29 mouse cellular contexts compared by ENCODE assay signal in genomic region chrX:164441306-164441705, GRCm38 (mm10). TPM values are rescaled to one million over a fixed set of nuclear protein-coding genes. Genes with fewer than 3 reads are reported as not detected.
DNase-seq lines count a peak whose midpoint lies in the region; ATAC-seq and TF ChIP-seq lines count a peak whose summit lies in the region.
"Had no signal": no experiment of that assay in that cellular context is flagged by ENCODE, and none has a peak within 500 bp of the region (broad histone marks: within the 10 kb centered on the region; RNA-seq: fewer than 3 reads in every experiment).

No protein-coding gene starts in this region.

- TF ChIP-seq CTCF in heart, postnatal 0 days (IDR thresholded peaks at IDR 0.05; ENCODE audit: low read depth): no peak

- H3K9ac ChIP-seq in heart, postnatal 0 days (replicated peaks; ENCODE audit: low read depth, low read length): no peak overlapping the region
- H3K9ac ChIP-seq in intestine, embryonic 16.5 days (ENCODE audit: low read depth, low read length): no peak overlapping the region
- H3K9ac ChIP-seq: hindbrain, embryonic 14.5 days; liver, embryonic 15.5 days; neural tube, embryonic 13.5 days; stomach, embryonic 15.5 days had no signal

- no peak for TF ChIP-seq EP300 in heart, postnatal 0 days (IDR thresholded peaks at IDR 0.05; ENCODE audit: low read depth)

- H3K36me3 ChIP-seq in heart, postnatal 0 days (replicated peaks; ENCODE audit: control insufficient read depth, insufficient read depth, low read length): no peaks in the 10 kb centered on the region
- H3K36me3 ChIP-seq in heart, embryonic 10.5 days: no peaks in the 10 kb centered on the region
- H3K36me3 ChIP-seq in intestine, embryonic 16.5 days (ENCODE audit: control insufficient read depth, insufficient read depth, low read length): no peaks in the 10 kb centered on the region
- H3K36me3 ChIP-seq: forebrain, embryonic 10.5 days; limb, embryonic 10.5 days; liver, embryonic 15.5 days; midbrain, embryonic 10.5 days; neural tube, embryonic 13.5 days; stomach, embryonic 15.5 days had no signal

- 66% methylated on average over 3 of the region's 3 CpGs for WGBS in heart, postnatal 0 days
- 80% methylated on average over 3 of the region's 3 CpGs for WGBS in heart, embryonic 10.5 days
- WGBS in intestine, embryonic 16.5 days: 76% methylated on average over 3 of the region's 3 CpGs

- no peak for ATAC-seq in heart, postnatal 0 days (ENCODE audit: insufficient read depth, low read depth)
- no peak for ATAC-seq in intestine, embryonic 16.5 days
- ATAC-seq: forebrain, embryonic 16.5 days; inflammation-experienced regulatory T-cells, adult 6 months; midbrain, embryonic 16.5 days had no signal

- H3K4me3 ChIP-seq in heart, postnatal 0 days (ENCODE audit: low read depth, low read length): no peak overlapping the region
- no peak overlapping the region for H3K4me3 ChIP-seq in heart, embryonic 10.5 days
- no peak overlapping the region for H3K4me3 ChIP-seq in intestine, embryonic 16.5 days (ENCODE audit: low read length)
- H3K4me3 ChIP-seq: forebrain, embryonic 10.5 days; limb, embryonic 10.5 days; liver, embryonic 15.5 days; midbrain, embryonic 10.5 days; myocyte; neural tube, embryonic 13.5 days; stomach, embryonic 15.5 days had no signal

- no peak overlapping the region for H3K4me2 ChIP-seq in heart, postnatal 0 days (ENCODE audit: low read depth, low read length)
- H3K4me2 ChIP-seq in intestine, embryonic 16.5 days (ENCODE audit: low read depth, low read length): no peak overlapping the region
- H3K4me2 ChIP-seq: heart, embryonic 11.5 days; hindbrain, embryonic 14.5 days; liver, embryonic 15.5 days; neural tube, embryonic 13.5 days; stomach, embryonic 15.5 days had no signal

- H3K27ac ChIP-seq in heart, postnatal 0 days (ENCODE audit: low read depth): peak overlapping the region; percentile 92
- no peak overlapping the region for H3K27ac ChIP-seq in heart, embryonic 10.5 days
- no peak overlapping the region for H3K27ac ChIP-seq in intestine, embryonic 16.5 days (ENCODE audit: low read length)
- H3K27ac ChIP-seq: forebrain, embryonic 10.5 days; hindbrain, embryonic 14.5 days; limb, embryonic 10.5 days; liver, embryonic 15.5 days; midbrain, embryonic 10.5 days; neural tube, embryonic 13.5 days; stomach, embryonic 15.5 days had no signal

- no peaks in the 10 kb centered on the region for H3K27me3 ChIP-seq in heart, postnatal 0 days (ENCODE audit: control insufficient read depth, insufficient read depth, low read length)
- peaks cover 6% of the 10 kb centered on the region; the same call in 1 of the 2 replicates for H3K27me3 ChIP-seq in heart, embryonic 10.5 days (ENCODE audit: insufficient read depth, poor library complexity, severe bottlenecking)
- no peaks in the 10 kb centered on the region for H3K27me3 ChIP-seq in intestine, embryonic 16.5 days (replicated peaks; ENCODE audit: control insufficient read depth, insufficient read depth, low read length)
- H3K27me3 ChIP-seq: liver, embryonic 15.5 days; stomach, embryonic 15.5 days had no signal

- H3K4me1 ChIP-seq in heart, postnatal 0 days (ENCODE audit: control insufficient read depth, insufficient read depth): no peaks in the 10 kb centered on the region
- no peaks in the 10 kb centered on the region for H3K4me1 ChIP-seq in heart, embryonic 10.5 days
- no peaks in the 10 kb centered on the region for H3K4me1 ChIP-seq in intestine, embryonic 16.5 days (ENCODE audit: control insufficient read depth, insufficient read depth, low read length)
- H3K4me1 ChIP-seq: forebrain, embryonic 10.5 days; limb, embryonic 10.5 days; liver, embryonic 15.5 days; midbrain, embryonic 10.5 days; neural tube, embryonic 13.5 days; stomach, embryonic 15.5 days had no signal

- DNase-seq in adrenal gland, adult 2 months: peak; percentile 60
- DNase-seq in adrenal gland, adult 18-20 months (ENCODE audit: low spot score in 2 of 2): no peak
- no peak for DNase-seq in heart, postnatal 0 days (ENCODE audit: low spot score)
- DNase-seq in heart, embryonic 10.5 days (ENCODE audit: low spot score): no peak
- DNase-seq in ovary, postnatal 36 days (ENCODE audit: low spot score): peak; percentile 12
- no peak for DNase-seq in ovary, postnatal 10 days (ENCODE audit: low spot score)
- DNase-seq in embryo, embryonic 10 days (ENCODE audit: low spot score): no peak
- DNase-seq: cerebellum, adult 9-11 months; gastrocnemius, postnatal 25 days; heart, postnatal 4 days; kidney, postnatal 14 days; liver; lung, postnatal 36 days; thymus, postnatal 25 days had no signal

- H3K9me3 ChIP-seq in heart, postnatal 0 days (replicated peaks; ENCODE audit: control insufficient read depth, low read length): no peaks in the 10 kb centered on the region
- no peaks in the 10 kb centered on the region for H3K9me3 ChIP-seq in heart, embryonic 10.5 days
- H3K9me3 ChIP-seq in intestine, embryonic 16.5 days (ENCODE audit: control insufficient read depth, low read length): no peaks in the 10 kb centered on the region
- H3K9me3 ChIP-seq: forebrain, embryonic 10.5 days; limb, embryonic 10.5 days; liver, embryonic 15.5 days; midbrain, embryonic 10.5 days; neural tube, embryonic 13.5 days; stomach, embryonic 15.5 days had no signal

RNA-seq across cellular contexts. Expression of gene Asb11, which starts 4.5 kb away (rescaled TPM):
- total RNA-seq in adrenal gland, adult 2 months (2021): under 1 TPM in 1 of 2 experiments, not detected in 1; 0.20 TPM
- polyA plus RNA-seq in adrenal gland, adult 2 months (2012; rRNA removed): 0.08 and 0.13 TPM in 2 replicates
- total RNA-seq in adrenal gland, adult 18-20 months (2021): under 1 TPM; 0.42 to 0.46 TPM
- total RNA-seq in heart, postnatal 0 days (2014; rRNA removed; ENCODE audit: low replicate concordance): 137 and 155 TPM in 2 replicates
- 101 and 102 TPM in 2 replicates for polyA plus RNA-seq in heart, postnatal 0 days (2015; fragmentation: Nextera tagmentation; extraction: Ambion mirVana)
- polyA plus RNA-seq in heart, embryonic 10.5 days (2016; fragmentation: Nextera tagmentation; extraction: Ambion mirVana): 0.13 and 0.62 TPM in 2 replicates
- polyA plus RNA-seq in intestine, embryonic 16.5 days (2015; fragmentation: Nextera tagmentation; extraction: Ambion mirVana): 0.21 and 0.37 TPM in 2 replicates
- total RNA-seq: common myeloid progenitor, adult 5-6 weeks had no signal
- polyA plus RNA-seq: embryonic facial prominence, embryonic 11.5 days; forebrain, embryonic 10.5 days; forebrain, embryonic 16.5 days; hindbrain, embryonic 14.5 days; inflammation-experienced regulatory T-cells, adult 6 months; limb, embryonic 10.5 days; midbrain, embryonic 10.5 days; midbrain, embryonic 16.5 days; neural tube, embryonic 13.5 days; stomach, embryonic 15.5 days had no signal

RNA-seq across cellular contexts. Expression of gene Piga, which starts 21.7 kb away (rescaled TPM):
- 10 to 100 TPM in 1 of 2 experiments, 1 to 10 TPM in 1; 5.1 to 10.9 TPM for total RNA-seq in adrenal gland, adult 2 months (2021)
- 1.1 and 1.4 TPM in 2 replicates for polyA plus RNA-seq in adrenal gland, adult 2 months (2012; rRNA removed)
- 10 to 100 TPM in 1 of 2 experiments, 1 to 10 TPM in 1; 5.1 to 13.2 TPM for total RNA-seq in adrenal gland, adult 18-20 months (2021)
- total RNA-seq in heart, postnatal 0 days (2014; rRNA removed; ENCODE audit: low replicate concordance): 2.2 and 6.4 TPM in 2 replicates
- polyA plus RNA-seq in heart, postnatal 0 days (2015; fragmentation: Nextera tagmentation; extraction: Ambion mirVana): 2.7 TPM in 2 replicates
- 12.4 and 13.2 TPM in 2 replicates for polyA plus RNA-seq in heart, embryonic 10.5 days (2016; fragmentation: Nextera tagmentation; extraction: Ambion mirVana)
- 20.0 and 21.1 TPM in 2 replicates for polyA plus RNA-seq in intestine, embryonic 16.5 days (2015; fragmentation: Nextera tagmentation; extraction: Ambion mirVana)

Comparison
In these comparisons a context has a peak if more than half of its experiments do, and no peak if none do; other contexts are left out.
1. DNase-seq: peak in adrenal gland, adult 2 months (single experiment) and ovary, postnatal 36 days (single experiment); none in adrenal gland, adult 18-20 months (0 of 2), heart, postnatal 0 days (single experiment), heart, embryonic 10.5 days (single experiment), ovary, postnatal 10 days (single experiment) and embryo, embryonic 10 days (single experiment).
2. RNA of gene Asb11, which starts 4.5 kb away (polyA plus RNA-seq): 101 to 102 TPM in heart, postnatal 0 days; 0.21 to 0.37 TPM in intestine, embryonic 16.5 days, 0.08 to 0.13 TPM in adrenal gland, adult 2 months and 0.13 to 0.62 TPM in heart, embryonic 10.5 days; every median in the first group is over 10 times any median in the second.